Mouse (Mus musculus): Measurements from ENCODE around the gene Ube2o.
"Not testable (repeated sequence)": the region's sequence is repeated elsewhere in the genome, so short reads cannot be mapped to it uniquely, and the experiment has no call there.

The Ube2o gene

GRCm38 (mm10) chr11:116506151-116506875, 74.9 kb downstream of the Ube2o start:
- DNase-seq, result no peak

- no peak for DNase-seq
Observed at GRCm38 (mm10) chr11:116505573-116505972, 75.7 kb downstream of the Ube2o start.

GRCm38 (mm10) chr11:116504516-116504915, 76.7 kb downstream of the Ube2o start:
- no peak for DNase-seq

- no peak for DNase-seq
Observed at GRCm38 (mm10) chr11:116501005-116501746, 80.1 kb downstream of the Ube2o start.

GRCm38 (mm10) chr11:116499018-116499417, 82.2 kb downstream of the Ube2o start:
- DNase-seq, result no peak

- no peak for DNase-seq
Observed at GRCm38 (mm10) chr11:116498596-116498995, 82.7 kb downstream of the Ube2o start.

- DNase-seq, result no peak
Observed at GRCm38 (mm10) chr11:116497313-116497712, 83.9 kb downstream of the Ube2o start.

GRCm38 (mm10) chr11:116494474-116495174, 86.6 kb downstream of the Ube2o start:
- peak; percentile 66 for DNase-seq

GRCm38 (mm10) chr11:116493795-116494252, 87.4 kb downstream of the Ube2o start, which contains the start of gene Prpsap1:
Gene Prpsap1 (minus strand): TSS chr11:116494202.
- DNase-seq, result no peak

- no peak for DNase-seq
Observed at GRCm38 (mm10) chr11:116493191-116493590, 88.1 kb downstream of the Ube2o start.

- not testable (repeated sequence) for DNase-seq
Observed at GRCm38 (mm10) chr11:116492507-116492906, 88.7 kb downstream of the Ube2o start.

- no peak for DNase-seq
Observed at GRCm38 (mm10) chr11:116491338-116491737, 89.9 kb downstream of the Ube2o start.

GRCm38 (mm10) chr11:116490232-116491107, 90.8 kb downstream of the Ube2o start:
- peak; percentile 87 for DNase-seq

- peak; percentile 25 for DNase-seq
Observed at GRCm38 (mm10) chr11:116489771-116490231, 91.4 kb downstream of the Ube2o start.

GRCm38 (mm10) chr11:116488693-116489375, 92.4 kb downstream of the Ube2o start:
- no peak for DNase-seq

GRCm38 (mm10) chr11:116488207-116488606, 93.0 kb downstream of the Ube2o start:
- DNase-seq, result no peak

All from right cerebral cortex, postnatal 14 days (tissue).